8 mouse cellular contexts compared by ENCODE assay signal in the genomic region with DNA sequence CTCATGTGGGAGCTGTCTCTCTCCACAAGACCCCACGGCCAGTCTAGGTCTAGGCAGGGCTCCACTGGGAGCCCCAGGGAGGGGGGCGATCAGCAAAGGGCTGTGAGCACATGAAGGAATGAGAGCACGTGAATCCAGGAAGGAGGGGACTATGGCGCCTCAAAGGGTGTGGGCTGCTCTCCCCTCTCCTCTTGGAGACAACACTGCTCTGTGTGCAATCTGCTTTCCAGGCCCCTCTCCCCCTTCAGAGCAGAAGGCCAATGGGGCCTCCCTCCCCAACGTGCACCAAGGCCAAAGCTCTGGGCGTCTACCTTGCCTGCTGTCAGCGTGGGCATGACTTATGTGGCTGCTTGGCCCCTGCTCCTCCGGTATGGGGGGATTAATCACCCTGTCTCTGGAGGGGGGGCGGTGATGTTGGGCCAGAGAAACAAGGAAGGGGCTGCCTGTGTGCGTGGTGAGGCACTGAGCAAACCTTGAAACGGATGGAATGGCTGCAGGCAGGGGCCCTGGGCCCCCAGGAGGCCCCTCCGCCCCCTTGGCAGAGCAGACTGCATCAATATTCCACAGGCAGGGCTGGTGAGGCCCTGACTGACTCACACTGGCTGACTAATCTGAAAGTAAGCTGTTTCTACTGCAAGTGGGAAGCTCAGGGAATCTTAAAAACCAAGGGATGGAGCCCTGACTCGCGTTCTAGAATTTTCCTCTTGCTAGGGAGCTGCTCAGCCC. TPM values are rescaled to one million over a fixed set of nuclear protein-coding genes. Genes with fewer than 3 reads are reported as not detected.
DNase-seq lines count a peak whose midpoint lies in the region; ATAC-seq lines count a peak whose summit lies in the region.

No protein-coding gene starts in this region.

- no peak overlapping the region for H3K9ac ChIP-seq in forebrain, embryonic 16.5 days (replicated peaks; ENCODE audit: low read depth, low read length)
- peak overlapping the region; percentile 57 for H3K9ac ChIP-seq in intestine, embryonic 16.5 days (ENCODE audit: low read depth, low read length)
- H3K9ac ChIP-seq in neural tube, embryonic 12.5 days, result peak overlapping the region; percentile 6; the same call in 1 of the 2 replicates

- peak overlapping the region; percentile 76 for H3K27ac ChIP-seq in forebrain, embryonic 10.5 days
- no peak overlapping the region for H3K27ac ChIP-seq in forebrain, embryonic 16.5 days (ENCODE audit: low read length)
- peak overlapping the region; percentile 92 for H3K27ac ChIP-seq in intestine, embryonic 16.5 days (ENCODE audit: low read length)
- 0 out of 2 replicates have a peak overlapping the region, but pooled peaks have one; percentile 57 for H3K27ac ChIP-seq in neural tube, embryonic 12.5 days

- WGBS in forebrain, embryonic 10.5 days, result 69% methylated on average over 14 of the region's 14 CpGs
- 44% methylated on average over 14 of the region's 14 CpGs for WGBS in forebrain, embryonic 16.5 days
- WGBS in intestine, embryonic 16.5 days, result 19% methylated on average over 14 of the region's 14 CpGs
- WGBS in neural tube, embryonic 12.5 days, result 26% methylated on average over 14 of the region's 14 CpGs

- H3K9me3 ChIP-seq in forebrain, embryonic 10.5 days, result no peaks in the 10 kb centered on the region
- H3K9me3 ChIP-seq in forebrain, embryonic 16.5 days (ENCODE audit: control insufficient read depth, low read length), result no peaks in the 10 kb centered on the region
- no peaks in the 10 kb centered on the region for H3K9me3 ChIP-seq in intestine, embryonic 16.5 days (ENCODE audit: control insufficient read depth, low read length)
- no peaks in the 10 kb centered on the region for H3K9me3 ChIP-seq in neural tube, embryonic 12.5 days

- no peak overlapping the region for H3K4me3 ChIP-seq in forebrain, embryonic 10.5 days
- H3K4me3 ChIP-seq in forebrain, embryonic 16.5 days (replicated peaks; ENCODE audit: low read length), result no peak overlapping the region
- no peak overlapping the region for H3K4me3 ChIP-seq in intestine, embryonic 16.5 days (ENCODE audit: low read length)
- no peak overlapping the region for H3K4me3 ChIP-seq in neural tube, embryonic 12.5 days

- H3K36me3 ChIP-seq in forebrain, embryonic 10.5 days (replicated peaks), result no peaks in the 10 kb centered on the region
- H3K36me3 ChIP-seq in forebrain, embryonic 16.5 days (ENCODE audit: control insufficient read depth, insufficient read depth), result no peaks in the 10 kb centered on the region
- no peaks in the 10 kb centered on the region for H3K36me3 ChIP-seq in intestine, embryonic 16.5 days (ENCODE audit: control insufficient read depth, insufficient read depth, low read length)
- no peaks in the 10 kb centered on the region for H3K36me3 ChIP-seq in neural tube, embryonic 12.5 days

- H3K27me3 ChIP-seq in forebrain, embryonic 10.5 days (ENCODE audit: poor library complexity, severe bottlenecking), result peaks cover 11% of the 10 kb centered on the region; the same call in 1 of the 2 replicates
- no peaks in the 10 kb centered on the region for H3K27me3 ChIP-seq in forebrain, embryonic 16.5 days (replicated peaks; ENCODE audit: control insufficient read depth, insufficient read depth, low read length)
- H3K27me3 ChIP-seq in intestine, embryonic 16.5 days (replicated peaks; ENCODE audit: control insufficient read depth, insufficient read depth, low read length), result no peaks in the 10 kb centered on the region
- H3K27me3 ChIP-seq in neural tube, embryonic 12.5 days (replicated peaks), result no peaks in the 10 kb centered on the region

- H3K4me1 ChIP-seq in forebrain, embryonic 10.5 days, result peaks cover 27% of the 10 kb centered on the region
- H3K4me1 ChIP-seq in forebrain, embryonic 16.5 days (replicated peaks; ENCODE audit: control insufficient read depth, insufficient read depth, low read length), result peaks cover 9% of the 10 kb centered on the region
- peaks cover 39% of the 10 kb centered on the region for H3K4me1 ChIP-seq in intestine, embryonic 16.5 days (ENCODE audit: control insufficient read depth, insufficient read depth, low read length)
- H3K4me1 ChIP-seq in neural tube, embryonic 12.5 days, result peaks cover 23% of the 10 kb centered on the region

- no peak for DNase-seq in forebrain, embryonic 10.5 days (ENCODE audit: extremely low spot score, low spot score)
- DNase-seq in urinary bladder, postnatal 14 days (ENCODE audit: low spot score), result peak; percentile 41
- no peak for DNase-seq in urinary bladder, postnatal 10 days (ENCODE audit: low spot score)
- DNase-seq in c-Kit-positive CD71-positive TER-119-positive erythroid progenitor cells, embryonic 14.5 days (ENCODE audit: low spot score), result no peak
- no peak for DNase-seq in thymus, postnatal 4 days

- H3K4me2 ChIP-seq in forebrain, embryonic 16.5 days (ENCODE audit: low read length), result no peak overlapping the region
- peak overlapping the region; percentile 33 for H3K4me2 ChIP-seq in intestine, embryonic 16.5 days (ENCODE audit: low read depth, low read length)
- H3K4me2 ChIP-seq in neural tube, embryonic 12.5 days (replicated peaks), result no peak overlapping the region

- no peak; the same call in 1 of the 2 replicates for ATAC-seq in forebrain, embryonic 16.5 days
- peak; percentile 92 for ATAC-seq in intestine, embryonic 16.5 days
- ATAC-seq in neural tube, embryonic 12.5 days (ENCODE audit: low FRiP score, low read depth), result peak; percentile 88

RNA-seq across cellular contexts. Expression of gene Dlk1, which starts 35.0 kb away (rescaled TPM):
- 200 and 274 TPM in 2 replicates for polyA plus RNA-seq in forebrain, embryonic 10.5 days (2016; fragmentation: Nextera tagmentation; extraction: Ambion mirVana)
- 21.2 and 34.2 TPM in 2 replicates for polyA plus RNA-seq in forebrain, embryonic 16.5 days (2015; fragmentation: Nextera tagmentation; extraction: Ambion mirVana)
- 325 and 385 TPM in 2 replicates for polyA plus RNA-seq in intestine, embryonic 16.5 days (2015; fragmentation: Nextera tagmentation; extraction: Ambion mirVana)
- polyA plus RNA-seq in neural tube, embryonic 12.5 days (2016; fragmentation: Nextera tagmentation; extraction: Ambion mirVana), result 100 and 107 TPM in 2 replicates
